Mouse (Mus musculus): ENCODE measurements around the gene Foxo4.

The Foxo4 gene

DNA sequence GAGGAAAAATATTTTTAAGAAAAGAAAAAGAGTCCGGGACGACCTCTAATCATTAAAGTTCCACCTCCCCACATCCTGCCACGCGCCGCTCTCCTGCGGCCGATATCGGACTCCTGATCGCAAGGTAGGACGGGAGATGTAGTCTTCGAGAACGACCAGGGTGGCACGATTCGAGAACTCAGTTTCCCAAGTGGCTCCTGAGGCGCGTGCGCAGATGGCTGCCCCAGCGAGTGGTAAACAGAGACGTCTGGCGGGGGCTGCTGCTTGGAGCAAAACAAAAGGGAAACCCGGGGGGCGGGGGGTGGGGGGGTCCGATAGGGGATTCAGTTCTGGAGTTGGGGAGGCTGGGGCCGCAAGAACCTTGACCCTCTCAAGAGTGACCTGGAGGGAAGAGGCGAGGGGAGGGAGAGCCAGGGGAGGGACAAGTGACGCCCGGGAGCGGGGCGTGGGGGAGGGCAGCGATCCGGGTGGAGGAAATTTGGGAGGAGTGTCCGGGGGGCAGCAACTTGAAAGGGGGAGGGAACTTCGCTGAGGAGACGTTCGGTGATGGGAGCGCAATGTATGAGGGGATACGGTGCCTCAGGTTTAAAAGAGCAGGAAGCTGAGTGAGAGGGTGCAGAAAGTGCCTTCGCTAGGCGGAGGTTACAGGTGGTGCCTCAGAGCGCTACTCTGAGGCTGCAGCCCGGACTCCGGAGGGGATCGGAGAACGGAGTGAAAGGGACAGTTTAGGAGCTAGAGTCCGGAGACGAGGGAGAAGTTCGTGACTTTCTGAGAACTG lies at the start of gene Foxo4:
Gene Foxo4, plus strand, starts transcription at position 577 of the 778 bp plus-strand sequence.
- peak; percentile 71 for DNase-seq (ENCODE audit: low spot score)

DNA sequence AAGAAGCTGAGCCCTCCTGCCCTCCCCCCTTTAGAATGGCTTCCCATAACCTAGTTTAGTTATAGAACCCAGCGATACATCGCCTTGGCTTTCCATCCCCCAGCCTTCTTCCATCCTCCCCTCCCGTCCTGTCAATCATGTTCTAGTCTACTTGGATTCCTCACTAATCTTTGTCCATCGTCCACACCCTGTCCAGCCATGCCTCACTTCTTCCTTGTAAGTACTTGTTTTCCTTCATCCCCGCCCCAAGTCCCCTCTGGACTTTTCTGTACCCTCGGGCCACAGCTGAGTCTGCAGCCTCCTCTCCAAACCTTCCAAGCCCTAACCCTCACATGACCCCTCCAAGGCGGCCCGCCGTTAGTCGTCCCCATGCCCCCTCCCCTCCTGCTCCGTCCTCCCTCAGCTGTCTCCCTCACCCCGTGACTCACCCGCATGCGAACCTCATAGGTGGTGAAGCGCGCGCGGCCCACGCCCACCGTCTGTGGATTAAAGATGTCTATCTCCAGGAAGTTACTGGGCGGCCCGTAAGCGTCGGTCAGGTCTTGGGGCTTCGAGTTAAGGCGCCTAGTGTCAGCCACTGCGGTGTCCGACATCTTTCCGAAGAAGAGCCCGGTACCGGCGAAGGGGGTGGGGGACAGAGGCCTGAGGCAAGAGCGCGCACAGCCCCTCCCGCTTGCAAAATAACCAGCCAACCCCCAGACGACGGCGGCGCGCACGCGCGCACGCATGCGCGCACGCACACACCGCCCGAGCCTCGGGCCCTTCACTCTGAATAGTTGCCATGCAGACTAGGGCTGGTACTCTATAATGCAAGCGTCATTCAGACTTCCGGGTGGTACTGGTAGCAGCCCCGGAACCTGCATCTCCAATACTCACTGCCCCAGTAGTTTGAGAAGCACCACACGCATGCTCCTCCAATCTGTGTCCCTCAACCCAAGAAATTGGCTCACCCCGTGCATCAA lies 32.2 kb upstream of the Foxo4 start, which contains the start of gene Snx12:
Gene Snx12, minus strand, starts transcription at position 730 of the 962 bp plus-strand sequence.
- DNase-seq (ENCODE audit: low spot score) = peak; percentile 95

DNA sequence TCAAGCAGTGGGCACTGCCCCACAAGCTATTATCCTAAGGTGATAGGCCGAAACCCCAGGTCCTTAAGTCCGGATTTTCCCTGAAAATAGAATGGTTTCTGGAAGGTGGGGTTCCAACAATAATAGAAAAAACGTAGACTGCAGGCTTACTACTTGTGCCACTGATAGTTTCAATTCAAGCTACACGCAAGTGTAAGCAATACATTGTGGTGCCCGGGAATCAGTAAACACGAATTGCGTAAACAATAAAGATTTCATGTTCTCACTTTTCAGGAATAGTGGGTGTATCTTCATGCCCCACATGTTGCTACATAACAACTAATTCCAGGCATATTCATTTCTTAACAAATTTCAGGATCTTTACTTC lies 31.5 kb upstream of the Foxo4 start:
- DNase-seq (ENCODE audit: low spot score) = no peak

DNA sequence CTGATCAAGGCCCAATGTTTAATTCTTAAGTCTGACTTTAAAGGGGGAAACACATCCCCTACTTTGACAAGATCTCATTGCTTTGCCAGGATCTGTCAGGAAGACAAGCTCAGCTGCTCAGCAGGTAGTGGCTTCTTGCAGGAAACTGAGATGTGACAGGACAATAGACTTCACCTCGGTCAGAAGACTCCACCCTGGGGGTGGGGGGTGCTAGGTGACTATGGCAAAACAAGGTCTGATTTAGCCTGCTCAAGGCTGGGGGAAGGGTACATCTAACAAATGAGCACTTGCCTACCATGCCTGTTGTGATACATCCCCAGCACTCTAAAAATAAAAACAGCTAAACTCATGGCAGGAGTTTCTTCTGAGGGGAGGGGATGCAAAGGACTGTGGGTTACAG lies 9.3 kb upstream of the Foxo4 start:
- DNase-seq (ENCODE audit: low spot score) = no peak

DNA sequence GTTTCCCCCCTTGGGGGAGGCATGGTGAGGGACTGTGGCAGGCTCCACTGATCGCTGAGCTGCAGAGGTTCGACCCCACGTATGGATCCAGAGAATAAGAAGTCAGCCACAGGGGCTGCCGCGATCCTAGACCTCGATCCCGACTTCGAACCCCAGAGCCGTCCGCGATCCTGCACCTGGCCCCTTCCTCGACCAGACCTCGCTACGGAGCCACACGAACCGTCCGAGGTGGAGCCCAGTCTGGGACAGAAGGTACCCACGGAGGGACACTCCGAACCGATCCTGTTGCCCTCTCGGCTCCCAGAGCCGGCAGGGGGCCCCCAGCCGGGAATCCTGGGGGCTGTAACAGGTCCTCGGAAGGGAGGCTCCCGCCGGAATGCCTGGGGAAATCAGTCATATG lies 412 bp downstream of the Foxo4 start:
- no peak for DNase-seq (ENCODE audit: low spot score)

DNA sequence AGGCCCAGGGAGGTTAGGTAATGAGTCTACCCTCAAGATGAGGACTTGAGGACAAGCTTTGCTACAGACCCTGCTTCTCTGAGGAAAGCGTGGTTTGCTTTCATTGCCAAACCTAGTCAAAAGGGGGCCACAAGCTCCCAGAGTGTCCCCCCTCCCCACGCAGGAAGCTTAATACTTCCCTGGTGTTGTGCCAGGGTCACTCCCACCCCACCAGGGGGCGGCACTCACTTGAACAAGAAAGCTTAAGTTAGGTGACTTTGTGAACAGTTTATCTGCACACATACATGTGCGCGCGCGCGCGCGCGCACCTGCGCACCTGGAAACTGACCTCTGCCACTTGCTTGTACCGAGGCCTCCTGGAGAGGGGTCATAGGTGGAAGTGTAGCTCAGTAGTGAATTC lies 2.3 kb downstream of the Foxo4 start:
- no peak for DNase-seq (ENCODE audit: low spot score)

DNA sequence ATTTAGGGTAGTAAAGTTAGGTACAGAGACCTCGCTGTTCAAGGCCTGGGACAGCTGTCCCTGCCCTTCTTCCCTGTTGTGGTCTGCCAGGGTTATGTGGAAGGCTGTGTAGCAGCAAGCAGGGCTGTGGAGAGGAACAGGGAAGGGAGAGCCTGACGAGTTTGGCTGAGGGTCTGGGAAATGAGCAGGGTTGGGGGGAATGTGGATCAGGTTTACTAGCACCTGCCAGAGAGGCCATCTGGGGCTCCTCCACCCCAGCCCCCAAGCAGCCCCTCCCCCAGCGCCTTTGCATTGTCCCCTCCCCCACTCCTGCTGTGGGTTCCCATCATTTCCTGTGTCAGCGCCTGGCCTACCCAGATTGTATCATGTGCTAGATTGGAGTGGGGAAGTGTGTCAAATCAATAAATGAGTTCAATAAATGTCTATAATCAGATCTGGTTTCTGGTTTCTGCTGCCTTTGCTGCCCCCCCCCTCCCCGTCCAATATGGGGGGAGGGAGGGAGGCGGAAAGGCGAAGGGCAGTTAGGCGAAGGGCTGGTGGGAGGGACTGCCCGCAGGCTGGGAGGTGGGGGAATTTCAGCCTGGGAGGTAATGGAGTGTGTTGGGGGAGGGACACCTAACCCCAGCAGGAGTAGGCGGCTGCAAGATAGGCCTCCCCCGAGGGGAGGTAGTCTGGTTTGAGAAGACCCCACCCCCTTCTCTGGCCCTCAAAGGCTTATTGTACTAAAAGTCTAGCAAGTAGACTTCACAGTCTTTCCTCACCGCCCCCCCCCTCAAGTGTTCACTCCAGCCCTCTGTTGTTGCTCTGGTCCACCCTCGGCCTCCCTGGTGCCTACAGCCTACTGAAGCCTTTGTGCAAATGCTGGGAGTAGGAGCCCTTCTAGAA lies 6.4 kb downstream of the Foxo4 start:
- DNase-seq (ENCODE audit: low spot score) = no peak

DNA sequence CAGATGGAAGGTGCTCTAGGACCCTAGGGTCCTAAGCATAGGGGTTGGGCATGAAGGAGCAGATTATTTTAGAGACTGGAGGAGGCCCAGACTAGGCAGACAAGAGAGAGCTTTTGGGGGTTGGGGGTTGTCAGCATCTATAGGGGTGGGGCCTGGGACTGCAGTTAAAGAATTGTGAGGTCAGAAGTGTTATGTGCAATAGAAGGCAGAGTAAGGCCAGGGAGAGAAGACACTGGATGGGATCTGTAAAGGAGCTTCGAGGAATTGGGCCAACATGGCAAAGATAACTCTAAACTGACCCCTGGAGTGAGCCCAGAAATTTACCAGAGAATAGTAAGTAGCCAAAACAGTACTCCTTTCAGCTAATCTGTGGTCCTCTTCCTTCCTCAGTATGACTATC lies 9.6 kb downstream of the Foxo4 start, which contains the start of gene Gm614:
Gene Gm614, minus strand, starts transcription at position 101 of the 400 bp plus-strand sequence.
- no peak for DNase-seq (ENCODE audit: low spot score)

DNA sequence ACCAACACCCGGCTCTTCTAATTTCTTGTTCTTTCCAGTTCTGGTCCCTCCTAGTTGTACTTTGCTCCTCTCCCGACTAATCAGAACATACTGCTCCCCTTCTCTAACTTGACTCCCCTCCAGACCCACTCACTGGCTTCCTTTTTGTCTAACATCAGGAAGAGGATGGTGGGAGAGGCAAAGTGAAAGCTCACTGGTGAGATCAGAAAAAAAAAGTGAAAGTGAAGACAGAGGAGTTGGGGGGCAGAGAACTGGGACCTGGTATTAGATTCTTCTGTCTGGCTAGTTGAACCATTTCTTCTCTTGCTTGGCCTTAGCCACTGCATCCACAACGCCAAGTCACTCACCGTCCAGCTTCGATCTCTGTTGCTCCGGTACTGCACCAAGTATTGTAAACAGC lies 12.3 kb downstream of the Foxo4 start:
- no peak for DNase-seq (ENCODE audit: low spot score)

DNA sequence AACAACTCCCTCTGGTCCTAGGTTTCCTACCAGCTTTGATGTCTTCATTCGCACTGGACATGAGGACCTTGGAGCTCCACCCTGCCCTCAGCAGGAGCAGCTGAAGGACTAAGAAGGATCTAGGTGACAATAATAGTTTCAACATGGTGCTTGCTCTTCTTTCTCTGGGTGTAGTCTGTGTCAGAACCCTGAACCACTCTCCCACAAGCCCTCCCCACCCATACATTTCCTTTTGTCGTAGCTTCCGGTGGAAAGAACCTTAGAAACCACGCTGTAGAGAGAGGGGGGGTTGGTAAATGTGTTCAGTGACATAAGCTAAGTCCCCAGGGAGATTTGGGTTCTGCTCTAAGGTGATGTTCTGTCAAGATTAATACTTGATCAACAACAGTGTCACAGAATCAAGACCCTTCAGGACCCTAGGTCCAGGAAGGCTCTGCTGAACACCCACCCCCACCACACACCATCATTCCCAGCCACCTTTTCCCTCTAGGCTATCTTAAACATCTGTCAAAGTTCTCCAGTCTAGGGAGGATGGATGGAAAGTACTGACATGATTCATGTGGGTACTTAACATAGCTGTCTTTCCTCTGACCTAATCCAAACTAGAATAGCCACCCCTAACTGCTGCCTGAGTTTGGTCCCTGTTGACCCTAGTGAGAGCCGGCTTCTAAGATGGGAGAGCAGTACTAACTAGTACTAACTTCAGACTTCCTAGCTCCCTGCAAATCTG lies 13.9 kb downstream of the Foxo4 start, which contains the start of gene Il2rg:
Gene Il2rg, minus strand, starts transcription at position 231 of the 730 bp plus-strand sequence.
- no peak for DNase-seq (ENCODE audit: low spot score)

DNA sequence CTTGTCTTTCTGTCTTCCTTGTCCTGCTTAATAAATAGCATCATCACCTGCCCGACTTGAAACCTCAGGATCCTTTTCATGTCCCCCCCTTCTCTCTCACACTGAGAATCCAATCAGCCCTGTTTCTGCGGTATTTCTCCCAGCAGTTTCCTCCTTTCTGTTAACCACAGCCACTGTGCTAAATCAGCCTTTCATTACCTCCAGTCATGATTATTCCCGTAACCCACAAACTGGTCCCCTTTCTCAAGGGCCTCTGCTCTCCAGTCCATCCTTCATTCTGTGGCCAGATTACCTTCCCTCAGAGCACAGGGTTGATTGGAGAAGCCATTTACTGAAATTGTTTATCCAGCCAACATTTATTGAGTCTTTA lies 14.4 kb downstream of the Foxo4 start, which contains the start of gene Gm20489:
Gene Gm20489, minus strand, starts transcription at position 269 of the 370 bp plus-strand sequence.
- DNase-seq (ENCODE audit: low spot score) = no peak

DNA sequence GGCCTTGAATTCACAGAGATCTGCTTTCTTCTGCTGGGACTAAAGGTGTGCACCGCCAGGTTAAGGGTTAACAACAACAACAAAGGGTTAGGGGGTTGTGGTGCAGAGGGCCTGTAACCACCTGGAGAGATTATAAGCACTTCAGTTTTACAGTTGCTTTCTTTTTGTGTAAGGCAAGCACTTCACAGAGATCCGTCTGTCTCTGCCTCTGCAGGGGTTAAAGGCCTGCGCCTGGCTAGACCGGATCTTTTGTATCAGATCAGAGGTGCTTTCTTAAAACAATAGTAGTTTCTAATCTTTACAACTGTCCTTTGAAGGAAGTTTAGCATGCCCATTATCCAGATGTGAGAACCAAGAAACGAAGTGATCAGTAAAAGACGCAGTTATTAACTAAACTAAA lies 19.1 kb downstream of the Foxo4 start:
- no peak for DNase-seq (ENCODE audit: low spot score)

DNA sequence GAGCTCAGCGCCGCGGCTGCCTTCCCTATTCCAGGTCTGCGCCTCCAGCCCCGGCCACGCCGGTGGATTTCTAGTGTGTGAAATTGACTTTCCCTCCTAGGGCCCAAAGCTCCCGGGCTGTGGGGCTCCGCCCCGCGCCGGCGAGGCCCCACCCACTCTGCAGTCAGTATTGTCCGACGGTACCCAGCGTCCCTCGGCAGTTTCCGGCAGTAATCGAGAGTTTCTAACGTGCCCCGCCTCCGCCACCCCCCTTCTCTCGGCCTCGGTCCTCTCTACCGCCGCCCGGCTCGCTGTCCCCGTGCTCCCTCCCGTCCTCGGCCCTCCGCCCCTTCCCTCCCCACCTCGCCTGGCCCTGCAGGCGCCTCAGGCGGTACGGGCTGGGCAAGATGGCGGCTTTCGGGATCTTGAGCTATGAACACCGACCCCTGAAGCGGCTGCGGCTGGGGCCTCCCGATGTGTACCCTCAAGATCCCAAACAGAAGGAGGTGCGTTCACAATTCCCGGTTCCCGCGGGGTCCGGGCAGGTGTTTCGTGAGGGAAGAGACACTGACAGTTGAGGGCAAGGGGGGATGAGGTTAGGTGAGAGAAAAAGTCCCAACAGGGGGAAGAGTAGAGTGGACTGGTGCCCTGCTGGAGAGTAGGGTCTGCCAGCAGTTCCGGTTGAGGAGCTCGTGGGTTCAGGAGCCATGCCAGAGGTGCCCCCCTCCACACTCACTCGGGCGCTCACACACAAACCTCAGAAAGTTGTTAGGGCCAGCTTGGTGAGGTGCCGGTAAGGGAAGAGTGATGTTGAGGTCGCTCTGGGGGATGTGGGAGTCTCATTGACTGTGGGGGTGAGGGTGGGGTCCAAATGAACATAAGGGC lies 19.8 kb downstream of the Foxo4 start, which contains the start of gene Med12:
Gene Med12, plus strand, starts transcription at position 156 of the 864 bp plus-strand sequence.
- peak; percentile 36 for DNase-seq (ENCODE audit: low spot score)

DNA sequence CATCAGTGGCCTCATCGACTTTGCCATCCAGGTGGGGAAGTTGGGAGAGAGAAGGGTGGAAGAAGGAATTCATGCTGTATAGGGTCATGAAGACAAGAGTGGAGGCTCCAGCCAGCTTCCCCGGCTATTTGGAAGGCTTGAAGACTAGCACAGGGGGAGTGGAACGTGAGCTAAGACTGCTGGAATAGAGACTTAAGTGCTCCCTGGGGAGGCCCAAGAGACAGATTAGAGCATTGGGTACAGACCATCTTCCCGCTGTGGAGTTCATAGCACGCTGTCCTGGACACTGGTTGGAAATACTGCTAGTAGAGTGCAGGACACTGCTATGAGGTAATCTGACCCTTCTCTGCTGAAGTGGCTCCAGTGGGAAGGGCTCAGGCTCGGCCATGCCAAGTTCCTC lies 28.5 kb downstream of the Foxo4 start:
- no peak for DNase-seq (ENCODE audit: low spot score)

DNA sequence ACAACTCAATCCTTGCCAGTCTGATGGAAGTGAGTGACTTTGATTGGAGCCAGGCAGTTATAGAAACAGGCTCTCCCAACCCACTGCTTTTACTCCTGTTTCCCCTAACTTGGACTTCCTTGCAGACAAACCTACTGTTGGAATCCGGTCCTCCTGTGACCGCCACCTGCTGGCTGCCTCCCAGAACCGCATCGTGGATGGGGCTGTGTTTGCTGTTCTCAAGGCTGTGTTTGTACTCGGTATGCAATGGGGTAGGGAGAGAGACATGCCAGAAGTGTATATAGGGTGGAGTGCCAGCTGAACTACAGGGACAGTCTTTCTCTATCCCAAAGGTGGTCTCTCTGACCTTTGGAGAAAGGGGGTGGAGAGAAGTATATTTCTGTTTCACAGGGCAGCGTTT lies 31.2 kb downstream of the Foxo4 start:
- no peak for DNase-seq (ENCODE audit: low spot score)

DNA sequence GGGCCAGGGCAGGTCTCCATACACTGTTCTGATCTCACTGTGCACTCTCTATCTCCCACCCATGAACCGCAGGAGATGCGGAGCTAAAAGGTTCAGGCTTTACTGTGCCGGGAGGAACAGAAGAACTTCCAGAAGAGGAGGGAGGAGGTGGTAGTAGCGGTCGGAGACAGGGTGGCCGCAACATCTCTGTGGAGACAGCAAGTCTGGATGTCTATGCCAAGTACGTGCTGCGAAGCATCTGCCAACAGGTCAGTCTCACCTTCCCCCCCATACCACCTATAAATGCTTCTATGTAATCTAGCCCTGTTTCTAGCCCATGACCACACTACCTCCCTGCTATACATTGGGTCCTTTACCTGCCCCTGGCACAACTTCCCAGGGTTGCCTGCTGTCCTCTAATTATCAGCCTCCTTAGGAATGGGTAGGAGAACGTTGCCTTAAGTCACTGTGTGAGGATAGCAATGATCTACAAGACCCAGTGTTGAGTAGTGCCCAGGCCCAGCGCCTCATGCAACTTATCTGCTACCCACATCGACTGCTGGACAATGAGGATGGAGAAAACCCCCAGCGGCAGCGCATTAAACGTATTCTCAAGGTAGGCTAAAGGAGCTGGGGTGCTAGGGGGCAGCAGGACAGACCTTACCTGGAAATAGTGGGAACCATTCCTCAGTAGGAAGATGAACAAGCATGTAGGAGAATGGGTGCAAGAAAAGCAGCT lies 31.8 kb downstream of the Foxo4 start:
- DNase-seq (ENCODE audit: low spot score) = no peak

DNA sequence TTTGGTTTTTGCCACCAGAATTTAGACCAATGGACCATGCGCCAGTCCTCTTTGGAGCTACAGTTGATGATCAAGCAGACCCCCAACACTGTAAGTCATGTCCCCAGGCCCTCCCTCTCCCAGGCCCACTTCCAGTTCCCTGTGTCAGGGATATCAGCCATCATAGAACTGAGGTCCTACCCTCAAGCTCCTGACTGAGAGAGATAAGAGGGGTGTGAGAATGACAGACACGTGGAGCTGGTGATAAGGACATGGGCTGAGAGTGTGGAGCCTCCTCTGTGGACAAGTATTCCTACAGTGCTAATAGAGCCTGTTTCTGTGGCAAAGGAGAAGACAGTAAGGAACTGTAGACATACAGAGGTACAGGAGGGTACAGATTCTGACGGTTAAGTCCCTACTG lies 33.2 kb downstream of the Foxo4 start:
- DNase-seq (ENCODE audit: low spot score) = no peak

DNA sequence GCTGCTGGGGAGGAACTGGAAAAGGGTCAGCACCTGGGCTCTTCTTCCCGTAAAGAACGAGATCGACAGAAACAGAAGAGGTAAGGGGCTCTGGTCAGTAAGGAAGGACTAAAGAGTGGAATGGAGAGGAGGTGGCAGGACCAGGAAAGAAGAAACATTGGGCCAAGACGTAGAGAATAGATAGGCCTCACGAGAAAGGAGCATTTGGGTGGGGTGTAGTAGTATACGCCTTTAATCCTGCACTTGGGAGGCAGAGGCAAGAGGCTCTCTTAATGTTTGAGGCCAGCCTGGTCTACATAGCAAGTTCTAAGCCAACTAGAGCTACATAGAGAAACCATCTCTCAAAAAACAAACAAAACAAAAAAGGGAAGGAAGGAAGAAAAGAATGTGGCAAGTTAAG lies 34.1 kb downstream of the Foxo4 start:
- DNase-seq (ENCODE audit: low spot score) = no peak

DNA sequence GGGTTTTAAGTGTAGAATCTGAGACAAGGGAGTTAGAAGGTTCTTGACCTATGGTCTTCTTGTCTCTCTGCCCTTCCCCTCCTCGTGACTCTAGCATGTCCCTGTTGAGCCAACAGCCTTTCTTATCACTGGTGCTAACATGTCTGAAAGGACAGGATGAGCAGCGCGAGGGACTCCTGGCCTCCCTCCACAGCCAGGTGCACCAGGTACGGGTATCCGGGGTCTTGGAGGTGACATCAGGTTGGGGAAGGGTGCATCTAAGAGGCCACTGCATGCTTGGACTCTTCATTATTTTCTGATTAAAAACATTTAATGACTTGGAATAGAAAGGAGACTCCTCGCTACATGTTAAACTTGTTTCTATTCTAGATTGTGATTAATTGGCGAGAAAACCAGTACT lies 34.7 kb downstream of the Foxo4 start:
- no peak for DNase-seq (ENCODE audit: low spot score)

Data from layer of hippocampus, adult 9-10 months (tissue).